Mouse (Mus musculus): ENCODE data around the gene Rapgef6. TPM values are rescaled to one million over a fixed set of nuclear protein-coding genes. Genes with fewer than 3 reads are reported as not detected.
"Not testable (repeated sequence)": the region's sequence is repeated elsewhere in the genome, so short reads cannot be mapped to it uniquely, and the experiment has no call there.

The Rapgef6 gene
- polyA plus RNA-seq, 1 experiment from 2014 or later, result 20.3 TPM

DNA sequence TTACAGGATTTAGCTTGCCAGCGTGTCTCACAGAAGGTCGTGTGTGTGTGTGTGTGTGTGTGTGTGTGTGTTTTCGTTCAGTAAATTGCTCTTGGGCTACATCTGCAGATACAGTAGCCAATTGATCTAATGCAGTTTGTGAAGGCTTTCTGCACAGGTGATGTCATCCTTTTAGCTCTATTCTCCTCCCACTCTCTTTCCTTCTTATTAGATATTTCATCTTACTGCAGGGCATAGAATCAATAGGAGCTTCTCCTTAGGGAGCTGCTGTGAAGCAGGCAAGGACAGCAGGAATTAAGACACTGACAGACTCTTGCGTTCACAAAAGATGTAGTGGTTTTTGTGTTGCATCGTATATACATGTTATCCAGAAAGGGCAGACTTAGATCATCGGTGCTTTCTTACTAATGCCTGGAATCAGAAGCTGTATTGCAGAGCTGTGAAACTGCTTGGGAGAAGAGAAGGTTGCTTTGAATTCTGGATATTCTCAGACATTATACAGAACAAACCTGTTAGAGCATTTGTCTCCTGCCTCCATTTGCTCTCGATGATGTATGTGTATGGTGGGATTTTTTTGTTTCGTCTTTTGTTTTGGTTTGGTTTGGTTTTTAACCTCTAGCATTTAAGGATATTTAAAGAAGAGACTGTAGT is 73.4 kb downstream of the Rapgef6 start:
- 84% methylated on average over 8 of the region's 8 CpGs for WGBS

DNA sequence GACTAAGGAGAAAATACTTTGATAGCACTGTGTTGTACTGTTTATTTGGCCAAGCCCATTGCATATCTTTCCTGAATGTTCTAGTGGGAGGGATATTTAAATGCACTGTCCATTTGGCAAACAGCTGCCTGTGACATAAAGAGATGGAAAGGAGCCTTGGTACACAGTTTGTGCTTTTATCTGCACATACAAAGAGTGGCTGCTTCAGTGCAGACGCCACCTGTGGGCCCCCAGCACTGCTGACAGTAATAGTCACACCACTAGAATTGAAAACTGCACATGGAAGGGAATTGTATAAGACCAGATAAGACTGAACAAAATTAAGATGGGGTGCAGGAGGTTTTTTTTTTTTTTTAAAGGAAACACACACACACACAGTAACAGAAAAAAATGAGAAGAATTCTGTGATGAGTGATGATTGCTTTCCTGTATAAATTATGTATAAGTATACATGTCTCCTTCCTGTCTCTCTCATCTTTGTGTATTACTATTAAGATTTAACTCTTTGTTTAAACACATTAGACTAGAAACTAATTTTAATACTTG is 75.3 kb downstream of the Rapgef6 start:
- TF ChIP-seq CTCF (IDR thresholded peaks at IDR 0.05; ENCODE audit: low read depth), result no peak
- Histone ChIP-seq H3K4me1 (replicated peaks; ENCODE audit: insufficient read depth, low read length) (no peaks in the 10 kb centered on the region), H3K9me3 (replicated peaks; ENCODE audit: low read length) (no peaks in the 10 kb centered on the region), H3K27me3 (ENCODE audit: insufficient read depth, low read length) (no peaks in the 10 kb centered on the region), H3K4me3 (replicated peaks; ENCODE audit: low read depth, low read length) (no peak overlapping the region), H3K4me2 (ENCODE audit: low read length) (no peak overlapping the region), H3K9ac (ENCODE audit: low read depth, low read length) (no peak overlapping the region), H3K27ac (no peak overlapping the region), H3K36me3 (ENCODE audit: insufficient read depth, low read length) (no peaks in the 10 kb centered on the region)
- 60% methylated on average over 1 of the region's 1 CpGs for WGBS
- DNase-seq (ENCODE audit: low spot score) (no peak), ATAC-seq (replicated peaks; ENCODE audit: low FRiP score, low read depth) (no peak)

More for the DNA sequence above, 73.4 kb downstream of the Rapgef6 start:
- DNase-seq (ENCODE audit: low spot score), result no peak
- no peaks in the 10 kb centered on the region for H3K9me3 ChIP-seq (replicated peaks; ENCODE audit: low read length)
- H3K4me2 ChIP-seq (ENCODE audit: low read length), result no peak overlapping the region
- no peak overlapping the region for H3K9ac ChIP-seq (ENCODE audit: low read depth, low read length)
- no peaks in the 10 kb centered on the region for H3K36me3 ChIP-seq (ENCODE audit: insufficient read depth, low read length)
- H3K27ac ChIP-seq, result no peak overlapping the region
- no peak for ATAC-seq (replicated peaks; ENCODE audit: low FRiP score, low read depth)
- no peak overlapping the region for H3K4me3 ChIP-seq (replicated peaks; ENCODE audit: low read depth, low read length)
- no peak for TF ChIP-seq CTCF (IDR thresholded peaks at IDR 0.05; ENCODE audit: low read depth)
- no peaks in the 10 kb centered on the region for H3K27me3 ChIP-seq (ENCODE audit: insufficient read depth, low read length)
- no peaks in the 10 kb centered on the region for H3K4me1 ChIP-seq (replicated peaks; ENCODE audit: insufficient read depth, low read length)

- ATAC-seq (replicated peaks; ENCODE audit: low FRiP score, low read depth) (no peak), DNase-seq (ENCODE audit: low spot score) (no peak)
- Histone ChIP-seq H3K36me3 (ENCODE audit: insufficient read depth, low read length) (no peaks in the 10 kb centered on the region), H3K9ac (ENCODE audit: low read depth, low read length) (no peak overlapping the region), H3K4me3 (replicated peaks; ENCODE audit: low read depth, low read length) (no peak overlapping the region), H3K4me1 (replicated peaks; ENCODE audit: insufficient read depth, low read length) (no peaks in the 10 kb centered on the region), H3K4me2 (ENCODE audit: low read length) (no peak overlapping the region), H3K27me3 (ENCODE audit: insufficient read depth, low read length) (no peaks in the 10 kb centered on the region), H3K27ac (no peak overlapping the region), H3K9me3 (replicated peaks; ENCODE audit: low read length) (no peaks in the 10 kb centered on the region)
- WGBS, result 89% methylated on average over 2 of the region's 2 CpGs
- no peak for TF ChIP-seq CTCF (IDR thresholded peaks at IDR 0.05; ENCODE audit: low read depth)
These were observed 78.5 kb downstream of the Rapgef6 start for GRCm38 (mm10) chr11:54601121-54601520.

- not testable (repeated sequence) for H3K36me3 ChIP-seq (ENCODE audit: insufficient read depth, low read length); H3K4me2 ChIP-seq (ENCODE audit: low read length); H3K27ac ChIP-seq; H3K9me3 ChIP-seq (replicated peaks; ENCODE audit: low read length); ATAC-seq (replicated peaks; ENCODE audit: low FRiP score, low read depth); H3K4me3 ChIP-seq (replicated peaks; ENCODE audit: low read depth, low read length); H3K27me3 ChIP-seq (ENCODE audit: insufficient read depth, low read length); DNase-seq (ENCODE audit: low spot score); H3K4me1 ChIP-seq (replicated peaks; ENCODE audit: insufficient read depth, low read length); H3K9ac ChIP-seq (ENCODE audit: low read depth, low read length)
- WGBS, result 100% methylated on average over 1 of the region's 1 CpGs
These were observed 80.1 kb downstream of the Rapgef6 start for GRCm38 (mm10) chr11:54602764-54603163.

DNA sequence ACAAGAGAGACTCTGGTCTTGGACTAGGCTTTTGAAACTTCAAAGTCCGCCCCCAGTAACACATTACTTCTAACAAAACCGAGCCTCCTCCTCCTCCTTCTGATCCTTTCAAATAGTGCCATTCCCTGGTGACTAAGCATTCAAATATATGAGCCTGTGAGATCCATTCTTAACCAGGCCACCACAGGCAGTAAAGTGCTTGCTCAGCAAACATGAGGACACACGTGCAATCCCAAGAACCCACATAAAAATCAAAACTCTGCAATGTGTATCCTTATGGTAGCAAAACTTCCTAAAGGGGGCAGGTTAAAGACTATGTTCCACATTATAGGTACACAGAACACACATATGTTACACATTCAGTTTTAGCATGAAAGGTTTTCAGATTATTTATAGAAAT is 81.8 kb downstream of the Rapgef6 start:
- H3K27me3 ChIP-seq (ENCODE audit: insufficient read depth, low read length), result no peaks in the 10 kb centered on the region
- no peak overlapping the region for H3K27ac ChIP-seq
- no peak overlapping the region for H3K9ac ChIP-seq (ENCODE audit: low read depth, low read length)
- 74% methylated on average over 3 of the region's 3 CpGs for WGBS
- H3K4me1 ChIP-seq (replicated peaks; ENCODE audit: insufficient read depth, low read length), result no peaks in the 10 kb centered on the region
- DNase-seq (ENCODE audit: low spot score) (no peak), ATAC-seq (replicated peaks; ENCODE audit: low FRiP score, low read depth) (no peak)
- H3K9me3 ChIP-seq (replicated peaks; ENCODE audit: low read length), result no peaks in the 10 kb centered on the region
- H3K4me2 ChIP-seq (ENCODE audit: low read length), result no peak overlapping the region
- no peaks in the 10 kb centered on the region for H3K36me3 ChIP-seq (ENCODE audit: insufficient read depth, low read length)
- H3K4me3 ChIP-seq (replicated peaks; ENCODE audit: low read depth, low read length), result no peak overlapping the region
- TF ChIP-seq CTCF (IDR thresholded peaks at IDR 0.05; ENCODE audit: low read depth), result no peak

DNA sequence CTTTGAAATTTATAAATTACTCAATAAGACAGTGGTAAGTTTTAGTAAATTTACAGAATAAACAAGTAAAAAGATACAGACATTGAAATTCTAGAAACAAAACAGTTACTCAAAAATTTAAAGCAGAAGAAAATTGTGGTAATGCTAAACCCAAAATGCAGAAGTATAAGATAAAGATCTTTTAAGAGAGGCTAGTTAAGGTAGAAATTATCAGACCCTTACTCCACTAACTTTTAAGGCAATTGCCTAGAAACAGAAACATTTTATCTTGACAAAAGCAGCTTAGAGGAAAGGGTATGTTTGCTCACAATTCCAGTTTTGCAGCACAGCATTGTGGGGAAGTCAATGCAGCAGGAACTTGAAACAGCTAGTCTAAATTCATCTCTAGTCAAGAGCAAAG is 91.0 kb downstream of the Rapgef6 start:
- no peak for TF ChIP-seq CTCF (IDR thresholded peaks at IDR 0.05; ENCODE audit: low read depth)

GRCm38 (mm10) chr11:54614560-54614959 is 91.9 kb downstream of the Rapgef6 start:
- no peak overlapping the region for H3K4me2 ChIP-seq (ENCODE audit: low read length)
- H3K27ac ChIP-seq, result no peak overlapping the region
- TF ChIP-seq CTCF (IDR thresholded peaks at IDR 0.05; ENCODE audit: low read depth), result no peak
- no peaks in the 10 kb centered on the region for H3K36me3 ChIP-seq (ENCODE audit: insufficient read depth, low read length)
- WGBS, result 95% methylated on average over 1 of the region's 1 CpGs
- H3K27me3 ChIP-seq (ENCODE audit: insufficient read depth, low read length), result no peaks in the 10 kb centered on the region
- no peak overlapping the region for H3K9ac ChIP-seq (ENCODE audit: low read depth, low read length)
- no peak for DNase-seq (ENCODE audit: low spot score)
- no peak overlapping the region for H3K4me3 ChIP-seq (replicated peaks; ENCODE audit: low read depth, low read length)
- H3K4me1 ChIP-seq (replicated peaks; ENCODE audit: insufficient read depth, low read length), result no peaks in the 10 kb centered on the region
- ATAC-seq (replicated peaks; ENCODE audit: low FRiP score, low read depth), result no peak
- no peaks in the 10 kb centered on the region for H3K9me3 ChIP-seq (replicated peaks; ENCODE audit: low read length)

More for the DNA sequence above, 91.0 kb downstream of the Rapgef6 start:
- Histone ChIP-seq H3K9ac (ENCODE audit: low read depth, low read length) (no peak overlapping the region), H3K36me3 (ENCODE audit: insufficient read depth, low read length) (no peaks in the 10 kb centered on the region), H3K9me3 (replicated peaks; ENCODE audit: low read length) (no peaks in the 10 kb centered on the region), H3K4me3 (replicated peaks; ENCODE audit: low read depth, low read length) (no peak overlapping the region), H3K4me2 (ENCODE audit: low read length) (no peak overlapping the region), H3K4me1 (replicated peaks; ENCODE audit: insufficient read depth, low read length) (no peaks in the 10 kb centered on the region), H3K27ac (no peak overlapping the region), H3K27me3 (ENCODE audit: insufficient read depth, low read length) (no peaks in the 10 kb centered on the region)
- ATAC-seq (replicated peaks; ENCODE audit: low FRiP score, low read depth) (no peak), DNase-seq (ENCODE audit: low spot score) (no peak)

All from kidney, postnatal 0 days (tissue).